Mouse (Mus musculus): ENCODE measurements at regions not wholly inside any gene's neighbourhood (a gene's known extent, or its start where the extent isn't known, plus 50 kb on each side); places are given as distances from the start of the nearest gene placed in this dataset.

DNA sequence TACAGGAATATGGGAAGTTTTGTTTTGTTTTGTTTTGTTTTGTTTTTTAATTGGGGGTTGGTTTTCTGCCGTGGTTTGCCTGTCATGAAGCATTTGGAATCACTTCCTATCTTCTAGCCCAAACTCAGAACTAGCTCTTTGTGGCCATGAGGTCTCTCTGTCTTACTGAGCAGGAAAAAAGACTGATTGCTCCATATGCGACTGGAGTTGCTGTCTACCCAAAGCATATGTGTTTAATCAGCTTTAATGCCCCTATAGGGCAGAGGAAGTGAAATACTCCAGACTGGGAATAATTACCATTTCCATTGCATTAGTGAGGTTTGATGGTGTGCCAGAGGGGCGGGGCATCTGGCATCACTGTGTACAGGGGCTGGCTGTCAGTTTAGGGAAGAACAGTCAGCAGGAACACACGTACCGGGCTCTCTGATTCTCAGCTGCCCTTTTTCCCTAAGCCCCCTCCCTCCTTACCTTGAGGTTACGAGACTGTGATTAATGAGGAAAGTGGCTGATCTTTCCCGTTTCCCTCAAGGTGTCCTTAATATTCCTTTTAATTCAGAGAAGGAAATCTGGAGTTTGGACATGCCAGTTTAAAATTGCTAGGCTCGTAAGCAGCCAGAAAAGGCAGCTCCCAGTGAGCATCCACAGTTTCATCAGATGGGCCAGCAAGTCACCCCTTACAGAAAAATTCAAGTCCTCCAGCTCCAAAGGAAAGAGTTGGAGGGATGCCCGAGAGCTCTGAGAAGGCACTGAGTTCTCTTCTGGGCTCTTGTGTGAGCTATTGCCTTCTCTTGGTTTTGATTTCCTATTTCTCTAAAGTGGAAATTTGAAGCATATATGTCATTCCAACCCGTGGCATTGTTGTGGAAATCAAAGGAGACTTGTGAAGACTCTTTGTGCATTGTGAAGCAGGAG, 2482.1 kb upstream of the 5930422O12Rik start:
- DNase-seq (ENCODE audit: inconsistent ontology term), result no peak

DNA sequence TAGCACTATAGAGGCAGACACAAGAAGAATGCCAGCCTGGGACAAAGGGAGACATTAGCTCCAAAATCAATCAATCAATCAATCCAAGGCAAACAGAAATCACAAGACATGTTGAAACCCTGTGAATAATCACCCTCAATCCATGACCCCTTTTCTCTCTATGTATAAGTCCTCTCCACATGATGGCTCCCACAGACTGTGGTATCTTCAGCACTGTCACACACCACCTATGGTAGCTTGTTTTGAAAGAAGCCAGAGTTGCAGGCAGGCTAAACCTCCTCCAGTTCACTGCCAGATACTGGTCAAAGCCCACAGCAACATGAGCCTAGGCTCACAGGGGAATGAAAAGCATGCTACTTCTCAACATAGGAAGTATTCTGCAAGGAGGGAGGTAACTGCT, 2475.7 kb upstream of the 5930422O12Rik start:
- no peak for DNase-seq (ENCODE audit: inconsistent ontology term)

DNA sequence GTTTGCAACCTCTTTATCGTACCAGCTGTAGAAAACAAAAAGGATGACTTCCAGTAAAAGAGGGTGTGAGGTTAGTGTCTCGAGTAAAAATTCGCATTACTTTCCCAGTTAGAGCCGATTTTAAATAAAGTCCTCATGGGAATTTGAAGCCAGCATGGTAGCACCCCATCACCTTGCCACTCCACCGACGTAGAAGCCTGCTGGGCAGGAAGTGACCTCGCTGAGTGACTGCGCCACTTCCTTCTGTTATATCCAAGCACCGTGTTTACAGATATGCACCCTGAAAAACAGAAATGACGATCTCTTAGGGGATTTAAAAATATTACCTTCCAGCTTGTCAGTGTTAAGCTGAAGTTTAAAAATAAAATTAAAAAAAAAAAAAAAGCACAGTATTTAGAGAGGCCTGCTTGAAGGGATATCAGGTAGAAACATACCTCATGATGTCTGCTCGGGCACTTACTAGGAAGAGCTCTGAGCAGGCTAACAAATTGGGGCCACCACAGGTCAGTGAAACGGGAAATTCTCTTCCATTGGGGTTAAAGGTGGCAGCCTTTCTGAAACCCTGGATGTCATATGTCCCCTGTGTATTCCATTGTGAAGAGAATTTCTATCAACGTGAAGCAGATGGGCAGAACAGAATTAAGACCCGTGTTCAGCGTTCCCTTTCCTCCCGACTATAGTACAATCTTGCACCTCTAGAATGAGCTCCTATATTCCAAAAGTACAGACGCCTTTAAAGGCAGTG, 2468.9 kb upstream of the 5930422O12Rik start:
- no peak for DNase-seq (ENCODE audit: inconsistent ontology term)

DNA sequence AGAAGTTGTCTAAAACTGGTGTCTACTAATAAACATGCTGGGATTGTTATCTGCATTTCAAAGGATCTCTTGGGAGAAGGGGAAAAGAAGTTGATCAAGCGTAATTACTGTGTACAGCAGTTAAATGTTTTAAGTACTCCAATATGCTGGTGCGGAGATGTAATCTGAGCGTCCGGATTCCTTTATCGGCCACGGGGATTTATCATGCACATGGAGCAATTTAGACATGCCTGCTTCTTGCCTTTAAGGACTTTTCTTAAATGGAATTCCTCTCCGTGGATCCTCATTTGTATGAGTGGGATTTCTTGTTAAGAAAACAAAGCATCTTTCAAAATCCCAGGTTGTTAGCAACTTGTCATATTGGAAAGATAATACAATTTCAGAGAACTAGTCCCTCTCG, 2468.0 kb upstream of the 5930422O12Rik start:
- no peak for DNase-seq (ENCODE audit: inconsistent ontology term)

DNA sequence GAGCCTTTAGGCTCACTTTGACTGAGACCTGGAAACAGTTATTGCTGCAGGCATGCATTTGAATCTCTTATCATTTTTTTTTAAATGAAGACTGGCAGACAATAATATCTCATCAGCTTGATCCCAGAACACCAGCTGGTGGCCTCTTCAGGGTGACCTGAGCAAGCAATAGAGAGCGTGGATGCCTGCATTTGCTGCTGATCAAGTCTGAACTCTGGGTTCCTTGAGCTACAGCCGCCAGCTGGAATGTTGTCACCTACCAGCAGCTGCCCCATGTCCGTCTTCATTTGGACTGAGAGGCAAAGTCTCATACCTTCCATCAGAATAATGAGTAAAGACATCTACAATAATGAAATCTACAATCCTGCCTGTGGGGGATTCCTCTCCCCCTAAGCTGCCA, 2466.3 kb upstream of the 5930422O12Rik start:
- DNase-seq (ENCODE audit: inconsistent ontology term), result no peak

DNA sequence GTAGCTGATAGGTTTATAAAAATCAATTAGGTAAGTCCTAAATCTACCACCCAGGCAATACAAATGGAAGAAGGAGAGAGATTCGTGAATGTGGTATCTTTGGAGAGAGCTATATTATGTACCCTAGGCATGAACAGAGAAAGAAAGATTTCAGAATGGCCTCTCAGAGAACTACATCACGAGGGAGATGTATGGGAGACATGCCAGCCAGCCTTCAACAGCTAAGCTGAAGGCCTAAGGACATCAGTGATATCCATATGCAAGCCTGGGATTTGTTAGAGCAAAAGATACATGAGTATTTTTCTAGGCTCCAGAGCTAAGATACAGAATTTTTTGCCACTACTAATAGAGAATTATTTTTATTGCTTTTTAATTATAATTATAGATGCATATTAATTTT, 2445.7 kb upstream of the 5930422O12Rik start:
- no peak for DNase-seq (ENCODE audit: inconsistent ontology term)

DNA sequence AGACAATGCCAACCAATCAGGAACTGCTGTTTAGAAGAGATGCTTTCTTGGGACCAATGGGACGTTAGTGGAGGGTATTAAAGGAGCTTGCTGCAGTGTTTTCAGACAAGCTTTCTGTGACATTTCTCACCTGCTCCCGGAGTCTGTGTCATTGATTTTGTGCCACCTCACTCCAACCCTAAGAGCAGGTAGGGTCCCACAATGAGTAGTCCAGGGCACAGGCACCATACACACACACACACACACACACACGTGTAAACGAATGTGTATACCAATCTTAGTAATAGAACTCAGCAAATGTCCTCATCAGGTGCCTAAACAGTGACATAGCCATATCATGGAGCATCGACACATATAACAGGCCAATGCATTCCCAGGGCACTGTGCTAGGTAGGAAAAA, 2440.5 kb upstream of the 5930422O12Rik start:
- DNase-seq (ENCODE audit: inconsistent ontology term), result no peak

DNA sequence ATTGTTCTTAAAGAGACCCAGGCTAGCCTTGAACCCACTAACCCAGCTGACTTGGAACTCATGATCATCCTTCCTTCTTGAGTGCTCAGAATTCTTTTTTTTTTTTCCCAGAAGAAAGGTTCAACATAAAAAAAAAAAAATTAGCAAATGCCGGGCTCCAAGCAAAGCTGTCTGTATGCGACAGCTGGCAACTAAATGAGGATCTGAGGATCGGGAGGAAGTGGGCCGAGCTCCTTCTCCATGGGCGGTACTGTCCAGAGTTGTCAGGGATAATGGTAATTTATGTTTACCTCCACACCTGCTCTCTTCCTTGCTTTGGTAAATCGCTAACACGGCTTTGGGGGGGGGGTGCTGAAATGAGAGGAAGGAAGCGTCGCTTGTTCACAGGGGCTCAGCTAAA, 2429.9 kb upstream of the 5930422O12Rik start:
- no peak for DNase-seq (ENCODE audit: inconsistent ontology term)

DNA sequence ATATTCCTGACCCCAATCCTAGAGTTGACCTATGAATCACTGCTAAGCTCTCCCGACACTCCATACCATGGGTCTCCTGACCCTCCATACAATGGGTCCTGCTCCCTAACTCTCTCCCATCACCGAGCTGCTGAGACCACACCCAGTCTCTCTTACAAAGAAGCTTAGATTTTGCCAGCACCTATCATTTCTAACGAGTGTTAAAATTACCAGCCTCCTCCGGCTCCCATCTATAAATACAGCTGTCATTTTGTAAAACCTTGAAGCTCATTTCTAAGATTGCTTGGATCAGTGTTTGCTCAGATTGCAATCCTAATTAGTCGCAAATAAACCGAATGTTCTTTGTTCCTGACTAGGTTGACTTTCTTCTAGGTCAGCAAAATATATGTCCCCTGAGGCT, 2428.4 kb upstream of the 5930422O12Rik start:
- DNase-seq (ENCODE audit: inconsistent ontology term), result no peak

DNA sequence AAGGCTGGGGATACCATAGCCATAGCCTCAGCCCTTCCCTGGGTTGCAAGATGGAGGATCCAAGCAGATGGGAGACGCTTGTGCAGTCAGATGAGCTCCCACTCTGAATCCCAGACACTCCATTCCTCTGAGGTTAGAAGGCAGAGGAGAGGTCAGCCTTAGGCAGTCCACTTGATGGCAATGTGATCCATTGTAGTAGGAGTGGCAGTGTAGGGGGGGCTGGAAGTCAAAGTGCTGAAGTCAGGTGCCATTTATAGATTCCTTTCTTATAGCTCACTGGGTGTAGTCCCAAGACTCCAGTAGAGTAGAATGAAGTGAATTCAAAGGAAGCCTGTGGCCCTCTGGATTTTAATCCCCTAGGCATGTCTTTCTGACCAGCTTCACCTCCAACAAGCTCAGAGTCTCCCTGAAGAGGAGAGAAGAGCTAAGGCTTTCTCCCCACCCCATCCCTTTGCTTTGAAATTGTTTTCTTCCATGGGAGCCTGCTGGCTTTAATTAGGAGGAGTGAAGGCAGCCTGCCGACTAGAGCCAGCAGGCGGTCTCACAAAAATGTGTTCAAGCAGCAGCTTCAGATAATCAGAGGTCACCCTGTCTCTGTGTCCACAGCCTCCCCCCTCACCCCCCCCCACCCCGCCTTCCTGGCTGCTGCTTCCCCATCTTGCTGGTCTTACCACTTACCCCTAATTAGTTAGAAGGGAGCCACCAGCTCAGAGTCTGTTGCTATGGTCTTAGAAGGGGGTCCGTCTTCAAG, 2426.4 kb upstream of the 5930422O12Rik start:
- DNase-seq (ENCODE audit: inconsistent ontology term), result peak; percentile 59

DNA sequence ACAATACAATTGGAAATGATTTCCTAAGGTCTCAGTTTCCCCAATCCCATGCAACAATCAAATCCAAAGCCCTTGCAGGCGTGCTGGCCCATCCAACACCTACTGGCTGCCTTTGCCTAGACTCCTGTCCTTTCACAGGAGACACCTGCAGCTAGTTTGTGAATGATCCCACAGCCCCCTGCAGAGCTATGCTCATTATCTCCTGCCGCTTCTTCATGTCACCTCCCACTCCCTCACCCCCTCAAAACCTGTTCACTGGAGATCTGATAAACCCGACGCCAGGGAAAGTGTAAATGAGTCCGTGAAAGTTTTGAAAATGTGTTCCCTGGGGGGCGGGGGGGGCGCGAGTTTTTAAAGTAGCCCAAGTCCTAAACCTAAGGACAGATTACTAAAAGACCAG, 2420.2 kb upstream of the 5930422O12Rik start:
- no peak for DNase-seq (ENCODE audit: inconsistent ontology term)

DNA sequence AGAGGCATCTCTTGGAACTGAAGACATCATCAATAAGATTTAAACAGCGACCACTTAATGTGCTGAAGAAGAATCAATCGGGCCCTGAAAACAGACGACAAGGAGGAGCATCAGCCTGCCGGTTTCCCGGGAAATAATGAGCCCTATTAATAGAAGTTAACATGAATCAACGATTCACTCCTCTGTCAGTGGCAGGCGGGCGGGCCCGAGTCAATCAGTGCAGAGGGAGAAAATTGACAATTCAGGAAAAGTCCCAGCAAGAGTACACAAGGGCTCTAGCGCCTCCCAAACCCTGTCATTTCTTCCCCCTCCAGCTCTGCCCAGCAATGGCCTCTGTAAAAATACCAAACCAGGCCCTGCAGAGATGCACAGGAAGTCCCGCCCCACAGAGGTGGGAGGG, 2416.4 kb upstream of the 5930422O12Rik start:
- DNase-seq (ENCODE audit: inconsistent ontology term), result no peak

DNA sequence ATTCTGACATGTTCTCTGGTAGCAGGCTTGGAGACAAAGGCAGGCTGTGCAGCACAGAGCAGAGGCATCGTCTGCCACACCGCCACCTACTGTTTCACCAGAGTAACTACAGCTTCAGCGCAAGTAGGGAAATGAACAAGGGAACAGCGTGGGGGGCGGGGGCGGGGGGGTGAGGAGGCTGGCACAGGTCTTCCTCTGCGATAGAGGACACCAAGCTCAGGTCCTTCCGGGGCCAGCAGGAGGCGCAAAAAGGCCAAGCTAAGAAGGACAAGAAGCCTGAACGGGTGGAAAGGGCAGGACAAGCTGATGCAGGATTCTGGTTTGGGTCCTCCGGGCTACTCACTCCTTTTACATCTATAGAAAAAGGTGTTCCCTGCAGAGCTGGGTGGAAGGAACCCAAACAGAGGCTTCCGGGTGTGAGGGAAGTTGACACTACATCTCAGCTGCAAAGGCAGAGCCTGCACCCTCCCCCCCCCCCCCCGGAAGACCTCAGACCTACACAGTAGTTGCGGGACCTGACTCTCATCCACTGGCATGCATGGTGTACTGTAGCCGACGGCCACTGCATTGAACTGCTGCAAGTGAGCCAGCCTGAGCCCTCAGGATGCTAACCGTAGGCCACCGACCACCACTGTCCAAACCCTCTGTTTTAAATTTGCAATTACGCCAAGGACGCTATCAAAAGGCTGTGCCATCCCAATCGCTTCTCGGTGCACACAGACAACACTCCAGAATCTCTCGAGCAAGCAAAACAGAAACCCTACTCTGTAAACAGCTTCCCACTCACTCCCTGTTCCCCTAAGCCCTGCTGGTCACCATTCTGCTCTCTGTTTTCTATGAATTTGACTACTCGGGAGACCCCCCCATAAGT, 2396.6 kb upstream of the 5930422O12Rik start:
- DNase-seq (ENCODE audit: inconsistent ontology term), result peak; percentile 79

DNA sequence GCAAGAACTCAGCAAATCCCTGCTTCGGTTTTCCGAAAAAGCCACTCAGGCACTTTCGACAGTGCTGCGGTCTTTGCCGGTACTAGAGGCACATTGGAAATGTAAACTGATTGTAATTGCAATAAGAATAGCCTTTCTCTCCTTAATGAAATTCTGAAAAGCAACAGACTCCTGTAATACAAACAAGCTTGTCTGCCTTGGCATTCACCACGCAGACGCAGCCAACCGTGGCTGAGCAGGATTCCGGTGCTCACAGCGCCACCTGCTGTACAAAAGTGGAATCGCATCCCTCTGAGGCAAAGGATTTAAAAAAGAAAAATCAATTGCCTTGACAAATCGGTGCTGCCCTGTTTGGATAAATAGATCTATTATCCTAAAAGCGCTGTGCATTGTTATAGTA, 2395.2 kb upstream of the 5930422O12Rik start:
- DNase-seq (ENCODE audit: inconsistent ontology term), result peak; percentile 61

DNA sequence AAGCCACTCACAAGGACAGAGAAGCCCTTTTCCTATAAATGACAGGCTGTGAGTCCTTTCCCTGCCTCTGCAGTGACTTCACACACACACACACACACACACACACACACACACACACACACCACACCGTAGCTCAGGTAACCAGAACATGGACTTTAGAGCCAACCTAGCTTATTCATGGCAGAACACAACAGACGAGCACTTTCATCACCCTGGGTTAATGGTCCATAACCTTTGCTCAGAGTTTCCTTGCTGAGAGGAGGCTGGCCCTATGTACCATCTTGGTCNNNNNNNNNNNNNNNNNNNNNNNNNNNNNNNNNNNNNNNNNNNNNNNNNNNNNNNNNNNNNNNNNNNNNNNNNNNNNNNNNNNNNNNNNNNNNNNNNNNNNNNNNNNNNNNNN, 2391.6 kb upstream of the 5930422O12Rik start:
- no peak for DNase-seq (ENCODE audit: inconsistent ontology term)

Data from Muller cell, postnatal 12 days (primary cell).